Mouse (Mus musculus) lung, embryonic 16.5 days (tissue): ENCODE measurements around the gene Kcnj9. TPM values are rescaled to one million over a fixed set of nuclear protein-coding genes. Genes with fewer than 3 reads are reported as not detected.

ENCODE experiments used
- ATAC-seq: fragments of 200-750 bp; cut with Nextera tagmentation; 2 replicates; pipeline ENCODE4 v1.8.0; 2017; ENCODE audit warnings: low read depth, mild to moderate bottlenecking, moderate library complexity
- H3K27ac ChIP-seq: fragments of 300-500 bp; sonication (generic); 2 replicates; pipeline ENCODE4 v1.5.1; 2014; ENCODE audit warnings: mild to moderate bottlenecking, control low read depth, low read length
- H3K27me3 ChIP-seq: fragments of 300-500 bp; sonication (generic); 2 replicates; pipeline ENCODE4 v1.6.1; 2014; ENCODE audit warnings: low read depth, low read length, mixed read lengths; ENCODE audit not compliant: control insufficient read depth, insufficient read depth
- H3K36me3 ChIP-seq: fragments of 300-500 bp; sonication (generic); 2 replicates; pipeline ENCODE4 v1.6.1; 2014; ENCODE audit warnings: low read length; ENCODE audit not compliant: control insufficient read depth, insufficient read depth
- H3K4me1 ChIP-seq: fragments of 300-500 bp; sonication (generic); replicated peaks from 2 replicates; pipeline ENCODE4 v1.6.1; 2014; ENCODE audit warnings: low read length, mixed read lengths; ENCODE audit not compliant: control insufficient read depth, insufficient read depth
- H3K4me2 ChIP-seq: fragments of 300-500 bp; sonication (generic); 2 replicates; pipeline ENCODE4 v1.6.1; 2014; ENCODE audit warnings: low read depth, low read length, control low read depth
- H3K4me3 ChIP-seq: fragments of 300-500 bp; sonication (generic); 2 replicates; pipeline ENCODE4 v1.5.1; 2014; ENCODE audit warnings: mild to moderate bottlenecking, low read length, control low read depth
- H3K9ac ChIP-seq: fragments of 300-500 bp; sonication (generic); 2 replicates; pipeline ENCODE4 v1.6.1; 2014; ENCODE audit warnings: low read length, control low read depth
- H3K9me3 ChIP-seq: fragments of 300-500 bp; sonication (generic); 2 replicates; pipeline ENCODE4 v1.6.1; 2016; ENCODE audit warnings: low read length; ENCODE audit not compliant: control insufficient read depth
- WGBS: fragments of 180-500 bp; shearing (Covaris S2); extraction: QIAGEN DNeasy Blood & Tissue Kit; methylation state at CpG from one replicate; pipeline ENCODE4 v1.1.7; 2014; 5-methylcytosine and 5-hydroxymethylcytosine counted together
- polyA plus RNA-seq: library from polyadenylated mRNA; unstranded; fragments of >200 nt; fragmentation: Nextera tagmentation; extraction: Ambion mirVana; gene quantifications from 2 replicates; pipeline ENCODE4 v1.2.1, GENCODE M21; 2015

The Kcnj9 gene
- polyA plus RNA-seq, 1 experiment from 2014 or later, result not detected

- Histone ChIP-seq H3K4me3 (no peak overlapping the region), H3K4me1 (peaks cover 10% of the 10 kb centered on the region), H3K27ac (no peak overlapping the region), H3K9ac (no peak overlapping the region), H3K36me3 (no peaks in the 10 kb centered on the region), H3K9me3 (no peaks in the 10 kb centered on the region), H3K4me2 (no peak overlapping the region), H3K27me3 (no peaks in the 10 kb centered on the region; the same call in 1 of the 2 replicates)
- WGBS, result 55% methylated on average over 6 of the region's 6 CpGs
- ATAC-seq, result no peak
Observed at GRCm38 (mm10) chr1:172352001-172352400, 22.9 kb upstream of the Kcnj9 start.

GRCm38 (mm10) chr1:172349916-172350812 lies 21.0 kb upstream of the Kcnj9 start:
- Histone ChIP-seq H3K9ac (no peak overlapping the region), H3K4me2 (no peak overlapping the region), H3K4me1 (peaks cover 12% of the 10 kb centered on the region), H3K27ac (no peak overlapping the region), H3K27me3 (no peaks in the 10 kb centered on the region; the same call in 1 of the 2 replicates), H3K36me3 (no peaks in the 10 kb centered on the region), H3K9me3 (no peaks in the 10 kb centered on the region), H3K4me3 (no peak overlapping the region)
- WGBS, result 14% methylated on average over 19 of the region's 19 CpGs
- peak; percentile 70 for ATAC-seq

GRCm38 (mm10) chr1:172349504-172349903 lies 20.4 kb upstream of the Kcnj9 start:
- Histone ChIP-seq H3K27me3 (no peaks in the 10 kb centered on the region; the same call in 1 of the 2 replicates), H3K9ac (no peak overlapping the region), H3K4me2 (no peak overlapping the region), H3K9me3 (no peaks in the 10 kb centered on the region), H3K27ac (no peak overlapping the region), H3K36me3 (no peaks in the 10 kb centered on the region), H3K4me1 (peaks cover 13% of the 10 kb centered on the region), H3K4me3 (no peak overlapping the region)
- 74% methylated on average over 5 of the region's 5 CpGs for WGBS
- ATAC-seq, result no peak

GRCm38 (mm10) chr1:172347382-172347781 lies 18.3 kb upstream of the Kcnj9 start:
- peaks cover 13% of the 10 kb centered on the region for H3K4me1 ChIP-seq
- H3K9me3 ChIP-seq, result no peaks in the 10 kb centered on the region
- no peak overlapping the region for H3K9ac ChIP-seq
- WGBS, result 79% methylated on average over 12 of the region's 12 CpGs
- H3K36me3 ChIP-seq, result no peaks in the 10 kb centered on the region
- H3K4me2 ChIP-seq, result no peak overlapping the region
- H3K27ac ChIP-seq, result no peak overlapping the region
- peaks cover 3% of the 10 kb centered on the region; the same call in 1 of the 2 replicates for H3K27me3 ChIP-seq
- H3K4me3 ChIP-seq, result no peak overlapping the region
- no peak for ATAC-seq

- 68% methylated on average over 10 of the region's 10 CpGs for WGBS
Observed at GRCm38 (mm10) chr1:172346707-172347106, 17.6 kb upstream of the Kcnj9 start.

GRCm38 (mm10) chr1:172344820-172345219 lies 15.7 kb upstream of the Kcnj9 start:
- Histone ChIP-seq H3K4me2 (no peak overlapping the region), H3K9me3 (no peaks in the 10 kb centered on the region), H3K27ac (peak overlapping the region; percentile 63), H3K4me1 (peaks cover 17% of the 10 kb centered on the region), H3K36me3 (no peaks in the 10 kb centered on the region), H3K27me3 (peaks cover 20% of the 10 kb centered on the region), H3K9ac (no peak overlapping the region), H3K4me3 (no peak overlapping the region)
- ATAC-seq, result peak; percentile 45
- WGBS, result 48% methylated on average over 7 of the region's 7 CpGs

More at GRCm38 (mm10) chr1:172346707-172347106, 17.6 kb upstream of the Kcnj9 start:
- peaks cover 6% of the 10 kb centered on the region for H3K27me3 ChIP-seq
- H3K27ac ChIP-seq, result no peak overlapping the region
- no peak overlapping the region for H3K4me3 ChIP-seq
- H3K4me2 ChIP-seq, result no peak overlapping the region
- no peaks in the 10 kb centered on the region for H3K36me3 ChIP-seq
- peaks cover 13% of the 10 kb centered on the region for H3K4me1 ChIP-seq
- H3K9ac ChIP-seq, result no peak overlapping the region
- no peak for ATAC-seq
- no peaks in the 10 kb centered on the region for H3K9me3 ChIP-seq

- Histone ChIP-seq H3K27ac (no peak overlapping the region), H3K9me3 (no peaks in the 10 kb centered on the region), H3K36me3 (no peaks in the 10 kb centered on the region), H3K4me1 (peaks cover 15% of the 10 kb centered on the region), H3K27me3 (peaks cover 20% of the 10 kb centered on the region), H3K4me3 (no peak overlapping the region), H3K9ac (no peak overlapping the region), H3K4me2 (no peak overlapping the region)
- no peak for ATAC-seq
- 36% methylated on average over 3 of the region's 3 CpGs for WGBS
Observed at GRCm38 (mm10) chr1:172343914-172344313, 14.8 kb upstream of the Kcnj9 start.

GRCm38 (mm10) chr1:172342729-172343128 lies 13.6 kb upstream of the Kcnj9 start:
- H3K36me3 ChIP-seq, result no peaks in the 10 kb centered on the region
- H3K4me2 ChIP-seq, result no peak overlapping the region
- 93% methylated on average over 3 of the region's 3 CpGs for WGBS
- H3K27ac ChIP-seq, result no peak overlapping the region
- no peak overlapping the region for H3K4me3 ChIP-seq
- H3K27me3 ChIP-seq, result peaks cover 20% of the 10 kb centered on the region
- H3K9ac ChIP-seq, result no peak overlapping the region
- ATAC-seq, result no peak
- peaks cover 15% of the 10 kb centered on the region for H3K4me1 ChIP-seq
- no peaks in the 10 kb centered on the region for H3K9me3 ChIP-seq

GRCm38 (mm10) chr1:172341386-172341785 lies 12.3 kb upstream of the Kcnj9 start:
- no peak; the same call in 1 of the 2 replicates for ATAC-seq
- H3K27ac ChIP-seq, result no peak overlapping the region
- H3K27me3 ChIP-seq, result peaks cover 20% of the 10 kb centered on the region
- H3K9me3 ChIP-seq, result no peaks in the 10 kb centered on the region
- peak overlapping the region; percentile 56 for H3K4me3 ChIP-seq
- peaks cover 15% of the 10 kb centered on the region for H3K4me1 ChIP-seq
- WGBS, result 9% methylated on average over 10 of the region's 10 CpGs
- H3K36me3 ChIP-seq, result no peaks in the 10 kb centered on the region
- H3K9ac ChIP-seq, result peak overlapping the region; percentile 46
- peak overlapping the region; percentile 80 for H3K4me2 ChIP-seq
